Mouse (Mus musculus): ENCODE data around the gene Msi2. TPM values are rescaled to one million over a fixed set of nuclear protein-coding genes. Genes with fewer than 3 reads are reported as not detected.

The Msi2 gene
- total and polyA plus RNA-seq, 3 experiments: 36.5 to 197 (median 144) TPM

- ATAC-seq (ENCODE audit: extremely low read depth, insufficient number of reproducible peaks, low FRiP score, poor library complexity, severe bottlenecking) (no peak), DNase-seq (ENCODE audit: low spot score) (no peak)
- Histone ChIP-seq H3K9me3 (replicated peaks) (no peaks in the 10 kb centered on the region), H3K36me3 (replicated peaks) (peaks cover 86% of the 10 kb centered on the region), H3K27me3 (ENCODE audit: insufficient read depth, low read length) (no peaks in the 10 kb centered on the region), H3K4me1 (ENCODE audit: insufficient read depth, low read depth, low read length) (peaks cover 26% of the 10 kb centered on the region), H3K4me3 (ENCODE audit: low read depth, low read length) (no peak overlapping the region)
- TF ChIP-seq GATA1 (IDR thresholded peaks at IDR 0.05; ENCODE audit: borderline replicate concordance, low read length) (no peak), CTCF (IDR thresholded peaks at IDR 0.05; ENCODE audit: low read depth, low read length) (no peak), TAL1 (conservative IDR thresholded peaks at IDR 0.05; ENCODE audit: low read depth, low read length) (no peak), GATA2 (IDR thresholded peaks at IDR 0.05; ENCODE audit: borderline replicate concordance, low read depth, low read length) (no peak), POLR2AphosphoS5 (IDR thresholded peaks at IDR 0.05; ENCODE audit: insufficient replicate concordance, low read depth, low read length) (no peak)
These were observed 128.7 kb downstream of the Msi2 start for GRCm38 (mm10) chr11:88589641-88590040.

- no peaks in the 10 kb centered on the region for H3K9me3 ChIP-seq (replicated peaks)
- no peak for TF ChIP-seq CTCF (IDR thresholded peaks at IDR 0.05; ENCODE audit: low read depth, low read length)
- TF ChIP-seq TAL1 (conservative IDR thresholded peaks at IDR 0.05; ENCODE audit: low read depth, low read length): no peak
- TF ChIP-seq GATA2 (IDR thresholded peaks at IDR 0.05; ENCODE audit: borderline replicate concordance, low read depth, low read length): no peak
- no peak for TF ChIP-seq GATA1 (IDR thresholded peaks at IDR 0.05; ENCODE audit: borderline replicate concordance, low read length)
- peaks cover 33% of the 10 kb centered on the region for H3K4me1 ChIP-seq (ENCODE audit: insufficient read depth, low read depth, low read length)
- no peak overlapping the region for H3K4me3 ChIP-seq (ENCODE audit: low read depth, low read length)
- H3K36me3 ChIP-seq (replicated peaks): peaks cover 86% of the 10 kb centered on the region
- no peaks in the 10 kb centered on the region for H3K27me3 ChIP-seq (ENCODE audit: insufficient read depth, low read length)
- no peak for ATAC-seq (ENCODE audit: extremely low read depth, insufficient number of reproducible peaks, low FRiP score, poor library complexity, severe bottlenecking)
- no peak for DNase-seq (ENCODE audit: low spot score)
These were observed 129.6 kb downstream of the Msi2 start for GRCm38 (mm10) chr11:88588688-88589210.

GRCm38 (mm10) chr11:88587710-88588109 lies 130.6 kb downstream of the Msi2 start:
- Histone ChIP-seq H3K4me1 (ENCODE audit: insufficient read depth, low read depth, low read length) (peaks cover 37% of the 10 kb centered on the region), H3K27me3 (ENCODE audit: insufficient read depth, low read length) (no peaks in the 10 kb centered on the region), H3K9me3 (replicated peaks) (no peaks in the 10 kb centered on the region), H3K36me3 (replicated peaks) (peaks cover 89% of the 10 kb centered on the region), H3K4me3 (ENCODE audit: low read depth, low read length) (no peak overlapping the region)
- ATAC-seq (ENCODE audit: extremely low read depth, insufficient number of reproducible peaks, low FRiP score, poor library complexity, severe bottlenecking): no peak
- no peak for DNase-seq (ENCODE audit: low spot score)
- TF ChIP-seq TAL1 (conservative IDR thresholded peaks at IDR 0.05; ENCODE audit: low read depth, low read length): no peak
- no peak for TF ChIP-seq GATA1 (IDR thresholded peaks at IDR 0.05; ENCODE audit: borderline replicate concordance, low read length)
- TF ChIP-seq CTCF (IDR thresholded peaks at IDR 0.05; ENCODE audit: low read depth, low read length): no peak
- TF ChIP-seq GATA2 (IDR thresholded peaks at IDR 0.05; ENCODE audit: borderline replicate concordance, low read depth, low read length): no peak
- TF ChIP-seq POLR2AphosphoS5 (IDR thresholded peaks at IDR 0.05; ENCODE audit: insufficient replicate concordance, low read depth, low read length): no peak

GRCm38 (mm10) chr11:88585880-88586279 lies 132.4 kb downstream of the Msi2 start:
- no peak overlapping the region for H3K4me3 ChIP-seq (ENCODE audit: low read depth, low read length)
- TF ChIP-seq CTCF (IDR thresholded peaks at IDR 0.05; ENCODE audit: low read depth, low read length) (no peak), GATA2 (IDR thresholded peaks at IDR 0.05; ENCODE audit: borderline replicate concordance, low read depth, low read length) (no peak), POLR2AphosphoS5 (IDR thresholded peaks at IDR 0.05; ENCODE audit: insufficient replicate concordance, low read depth, low read length) (no peak), TAL1 (conservative IDR thresholded peaks at IDR 0.05; ENCODE audit: low read depth, low read length) (no peak), GATA1 (IDR thresholded peaks at IDR 0.05; ENCODE audit: borderline replicate concordance, low read length) (no peak)
- peaks cover 95% of the 10 kb centered on the region for H3K36me3 ChIP-seq (replicated peaks)
- no peak for DNase-seq (ENCODE audit: low spot score)
- no peaks in the 10 kb centered on the region for H3K9me3 ChIP-seq (replicated peaks)
- no peak for ATAC-seq (ENCODE audit: extremely low read depth, insufficient number of reproducible peaks, low FRiP score, poor library complexity, severe bottlenecking)
- H3K4me1 ChIP-seq (ENCODE audit: insufficient read depth, low read depth, low read length): peaks cover 42% of the 10 kb centered on the region
- H3K27me3 ChIP-seq (ENCODE audit: insufficient read depth, low read length): no peaks in the 10 kb centered on the region

GRCm38 (mm10) chr11:88585171-88585632 lies 133.1 kb downstream of the Msi2 start:
- DNase-seq (ENCODE audit: low spot score) (no peak), ATAC-seq (ENCODE audit: extremely low read depth, insufficient number of reproducible peaks, low FRiP score, poor library complexity, severe bottlenecking) (no peak)
- Histone ChIP-seq H3K9me3 (replicated peaks) (no peaks in the 10 kb centered on the region), H3K4me3 (ENCODE audit: low read depth, low read length) (no peak overlapping the region), H3K27me3 (ENCODE audit: insufficient read depth, low read length) (no peaks in the 10 kb centered on the region), H3K4me1 (ENCODE audit: insufficient read depth, low read depth, low read length) (peaks cover 41% of the 10 kb centered on the region), H3K36me3 (replicated peaks) (peaks cover 95% of the 10 kb centered on the region)
- no peak for TF ChIP-seq GATA1 (IDR thresholded peaks at IDR 0.05; ENCODE audit: borderline replicate concordance, low read length)

GRCm38 (mm10) chr11:88583866-88584265 lies 134.4 kb downstream of the Msi2 start:
- Histone ChIP-seq H3K9me3 (replicated peaks) (no peaks in the 10 kb centered on the region), H3K4me1 (ENCODE audit: insufficient read depth, low read depth, low read length) (peaks cover 41% of the 10 kb centered on the region), H3K27me3 (ENCODE audit: insufficient read depth, low read length) (no peaks in the 10 kb centered on the region), H3K36me3 (replicated peaks) (peaks cover 94% of the 10 kb centered on the region), H3K4me3 (ENCODE audit: low read depth, low read length) (no peak overlapping the region)
- no peak for TF ChIP-seq POLR2AphosphoS5 (IDR thresholded peaks at IDR 0.05; ENCODE audit: insufficient replicate concordance, low read depth, low read length)
- TF ChIP-seq GATA1 (IDR thresholded peaks at IDR 0.05; ENCODE audit: borderline replicate concordance, low read length): no peak
- no peak for TF ChIP-seq CTCF (IDR thresholded peaks at IDR 0.05; ENCODE audit: low read depth, low read length)
- TF ChIP-seq GATA2 (IDR thresholded peaks at IDR 0.05; ENCODE audit: borderline replicate concordance, low read depth, low read length): no peak
- TF ChIP-seq TAL1 (conservative IDR thresholded peaks at IDR 0.05; ENCODE audit: low read depth, low read length): no peak
- DNase-seq (ENCODE audit: low spot score) (no peak), ATAC-seq (ENCODE audit: extremely low read depth, insufficient number of reproducible peaks, low FRiP score, poor library complexity, severe bottlenecking) (no peak)
